Mouse (Mus musculus) mesoderm, embryonic 11.5 days (tissue): ENCODE measurements around the gene Cd44.

Experiments
- DNase-seq: peaks from one replicate; pipeline ENCODE4 v3.0.0-alpha.2; 2012; ENCODE audit warnings: low read depth, low spot score

The Cd44 gene

DNA sequence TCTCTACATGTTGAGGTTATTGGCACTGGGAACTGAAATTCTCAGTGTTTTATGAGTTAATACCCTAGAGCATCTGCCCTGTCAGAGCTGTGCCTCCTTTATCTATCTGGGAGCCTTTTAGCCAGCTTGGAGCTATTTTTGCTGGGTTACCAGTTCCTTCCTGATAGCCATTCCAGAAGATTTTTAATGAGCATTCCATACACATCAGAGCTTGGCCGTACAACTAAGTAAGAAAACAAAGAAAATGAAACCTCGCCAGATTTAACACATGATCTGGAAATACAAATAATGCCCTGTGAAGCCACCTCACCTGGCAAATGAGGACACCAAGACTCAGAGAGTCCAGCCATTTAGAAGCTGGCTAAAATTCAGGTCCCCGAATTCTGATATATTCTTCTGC is 138.3 kb downstream of the Cd44 start:
- no peak for DNase-seq
